Mouse (Mus musculus) heart, postnatal 0 days (tissue): ENCODE measurements at regions not wholly inside any gene's neighbourhood (a gene's known extent, or its start where the extent isn't known, plus 50 kb on each side); places are given as distances from the start of the nearest gene placed in this dataset.
A peak's percentile ranks its signal among the peaks of the same experiment; 100 is the strongest.

ENCODE experiments used
- ATAC-seq: fragments of 200-750 bp; cut with Nextera tagmentation; 2 replicates; pipeline ENCODE4 v1.8.0; 2017; ENCODE audit warnings: low read depth, moderate number of reproducible peaks, moderate library complexity; ENCODE audit not compliant: insufficient read depth
- DNase-seq: peaks from one replicate; pipeline ENCODE4 v3.0.0-alpha.2; 2016; ENCODE audit warnings: low spot score
- H3K27ac ChIP-seq: fragments of 300-500 bp; sonication (generic); 2 replicates; pipeline ENCODE4 v1.5.1; 2014; ENCODE audit warnings: low read depth, mild to moderate bottlenecking
- H3K27me3 ChIP-seq: fragments of 300-500 bp; sonication (generic); 2 replicates; pipeline ENCODE4 v1.6.1; 2014; ENCODE audit warnings: low read length, mixed read lengths; ENCODE audit not compliant: control insufficient read depth, insufficient read depth
- H3K36me3 ChIP-seq: fragments of 300-500 bp; sonication (generic); replicated peaks from 2 replicates; pipeline ENCODE4 v1.6.1; 2014; ENCODE audit warnings: low read length, mixed read lengths; ENCODE audit not compliant: control insufficient read depth, insufficient read depth
- H3K4me1 ChIP-seq: fragments of 300-500 bp; sonication (generic); 2 replicates; pipeline ENCODE4 v1.6.1; 2014; ENCODE audit warnings: antibody characterized with exemption; ENCODE audit not compliant: control insufficient read depth, insufficient read depth
- H3K4me2 ChIP-seq: fragments of 300-500 bp; sonication (generic); 2 replicates; pipeline ENCODE4 v1.6.1; 2014; ENCODE audit warnings: low read depth, mild to moderate bottlenecking, low read length, moderate library complexity
- H3K4me3 ChIP-seq: fragments of 300-500 bp; sonication (generic); 2 replicates; pipeline ENCODE4 v1.5.1; 2014; ENCODE audit warnings: low read depth, low read length
- H3K9ac ChIP-seq: fragments of 300-500 bp; sonication (generic); replicated peaks from 2 replicates; pipeline ENCODE4 v1.6.1; 2014; ENCODE audit warnings: low read depth, low read length, mixed read lengths
- H3K9me3 ChIP-seq: fragments of 300-500 bp; sonication (generic); replicated peaks from 2 replicates; pipeline ENCODE4 v1.6.1; 2016; ENCODE audit warnings: low read length; ENCODE audit not compliant: control insufficient read depth
- CTCF ChIP-seq: IDR thresholded peaks from 2 replicates; pipeline ENCODE4 v1.5.1; 2016; ENCODE audit warnings: antibody characterized with exemption, control low read depth, low read depth
- EP300 ChIP-seq: IDR thresholded peaks from 2 replicates; pipeline ENCODE4 v1.6.1; 2016; ENCODE audit warnings: antibody characterized with exemption, low read depth
- WGBS: fragments of 180-500 bp; shearing (Covaris S2); extraction: QIAGEN DNeasy Blood & Tissue Kit; methylation state at CpG from one replicate; pipeline ENCODE4 v1.1.7; 2014; 5-methylcytosine and 5-hydroxymethylcytosine counted together

GRCm38 (mm10) chr2:146745683-146746047 lies 110.0 kb upstream of the Kiz start:
- Histone ChIP-seq H3K9me3 (no peaks in the 10 kb centered on the region), H3K27me3 (no peaks in the 10 kb centered on the region), H3K4me2 (peak overlapping the region; percentile 58), H3K4me1 (no peaks in the 10 kb centered on the region; the same call in 1 of the 2 replicates), H3K4me3 (peak overlapping the region; percentile 33), H3K36me3 (no peaks in the 10 kb centered on the region), H3K9ac (no peak overlapping the region), H3K27ac (no peak overlapping the region)
- WGBS, result 33% methylated on average over 12 of the region's 12 CpGs
- ATAC-seq (no peak), DNase-seq (peak; percentile 7)
- TF ChIP-seq CTCF, result no peak
- no peak for TF ChIP-seq EP300

DNA sequence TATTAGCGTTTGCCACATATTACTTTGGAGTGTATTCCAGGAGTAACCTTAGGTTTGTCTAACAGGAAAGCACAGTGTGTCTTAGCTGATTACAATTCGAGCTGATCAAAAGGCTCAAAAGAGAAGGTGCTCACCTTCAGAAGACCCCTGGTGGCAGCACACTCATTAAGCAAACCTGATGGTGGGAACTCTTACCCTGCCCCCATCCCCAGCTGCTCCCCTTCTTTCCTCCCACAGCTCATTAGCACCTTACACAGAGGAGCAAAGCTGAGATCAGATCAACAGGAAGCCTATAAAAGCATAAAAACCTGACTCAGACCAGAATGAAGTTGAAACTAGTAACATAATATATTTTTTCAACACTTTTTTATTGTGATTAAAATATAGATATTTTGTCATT lies 101.7 kb upstream of the Kiz start:
- H3K27me3 ChIP-seq, result no peaks in the 10 kb centered on the region
- no peaks in the 10 kb centered on the region for H3K36me3 ChIP-seq
- no peak overlapping the region for H3K27ac ChIP-seq
- H3K4me3 ChIP-seq, result no peak overlapping the region
- no peak for TF ChIP-seq CTCF
- TF ChIP-seq EP300, result no peak
- H3K9me3 ChIP-seq, result no peaks in the 10 kb centered on the region
- H3K4me1 ChIP-seq, result no peaks in the 10 kb centered on the region
- DNase-seq (no peak), ATAC-seq (no peak)
- H3K9ac ChIP-seq, result no peak overlapping the region
- WGBS, result 28% methylated on average over 2 of the region's 2 CpGs
- no peak overlapping the region for H3K4me2 ChIP-seq

- Histone ChIP-seq H3K9me3 (no peaks in the 10 kb centered on the region), H3K27me3 (no peaks in the 10 kb centered on the region), H3K9ac (no peak overlapping the region), H3K4me1 (no peaks in the 10 kb centered on the region), H3K4me2 (no peak overlapping the region), H3K36me3 (no peaks in the 10 kb centered on the region), H3K27ac (no peak overlapping the region), H3K4me3 (no peak overlapping the region)
- no peak for TF ChIP-seq EP300
- no peak for TF ChIP-seq CTCF
- ATAC-seq, result no peak
- no peak for DNase-seq
- WGBS, result 59% methylated on average over 18 of the region's 18 CpGs
Observed at GRCm38 (mm10) chr2:146763522-146764144, 92.0 kb upstream of the Kiz start.

DNA sequence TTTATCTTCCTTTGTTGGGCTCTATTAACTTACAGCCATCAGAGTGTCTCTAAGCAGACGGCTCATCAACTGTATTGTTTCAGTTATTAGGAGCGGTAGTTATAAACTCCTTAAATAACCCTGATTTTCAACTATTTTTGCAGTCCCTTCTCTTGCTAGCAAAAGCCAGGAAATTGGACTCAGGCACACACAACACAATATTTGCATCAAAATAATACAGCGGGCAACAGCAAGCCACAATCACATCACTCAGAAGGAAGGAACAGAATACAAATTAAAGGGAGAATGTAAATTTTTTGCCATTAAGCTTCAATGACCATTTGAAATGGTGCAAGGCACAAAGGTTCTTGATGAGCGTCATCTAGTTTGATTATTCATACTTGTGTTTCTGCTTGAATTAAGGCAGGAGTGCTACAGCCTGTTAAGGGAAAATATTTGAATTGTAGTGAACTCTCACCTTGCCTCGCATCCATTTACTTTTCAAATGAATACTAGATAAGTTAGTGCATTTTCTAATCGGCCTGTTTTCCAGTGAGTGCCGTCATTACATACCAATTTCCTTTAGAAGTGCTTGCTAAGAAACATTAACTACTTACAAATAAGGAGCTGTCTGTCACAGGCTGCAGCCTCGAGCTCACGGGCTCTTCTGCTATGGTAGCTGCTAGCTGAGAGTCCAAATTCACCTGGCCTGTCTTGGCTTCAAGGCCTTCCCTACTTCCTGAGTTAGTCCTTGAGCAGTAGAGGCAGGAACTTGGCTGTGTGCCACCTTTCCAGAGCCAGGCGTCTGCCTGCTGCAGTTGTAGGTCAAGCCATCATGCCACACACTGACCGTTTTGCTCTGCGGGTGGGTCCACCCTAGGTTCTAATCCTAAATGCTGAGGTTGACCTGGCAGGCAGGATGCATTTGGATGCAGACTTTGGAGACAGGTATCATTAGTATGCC lies 91.1 kb upstream of the Kiz start:
- H3K4me2 ChIP-seq, result no peak overlapping the region
- no peaks in the 10 kb centered on the region for H3K4me1 ChIP-seq
- WGBS, result 63% methylated on average over 12 of the region's 12 CpGs
- ATAC-seq, result no peak
- H3K27me3 ChIP-seq, result no peaks in the 10 kb centered on the region
- H3K9ac ChIP-seq, result no peak overlapping the region
- no peak for TF ChIP-seq CTCF
- no peaks in the 10 kb centered on the region for H3K9me3 ChIP-seq
- no peak for DNase-seq
- no peak overlapping the region for H3K4me3 ChIP-seq
- no peaks in the 10 kb centered on the region for H3K36me3 ChIP-seq
- no peak overlapping the region for H3K27ac ChIP-seq

GRCm38 (mm10) chr2:146774876-146775275 lies 80.8 kb upstream of the Kiz start:
- Histone ChIP-seq H3K4me3 (no peak overlapping the region), H3K9ac (no peak overlapping the region), H3K4me2 (no peak overlapping the region), H3K4me1 (no peaks in the 10 kb centered on the region), H3K36me3 (no peaks in the 10 kb centered on the region), H3K27me3 (no peaks in the 10 kb centered on the region), H3K9me3 (no peaks in the 10 kb centered on the region), H3K27ac (no peak overlapping the region)
- ATAC-seq, result no peak
- no peak for DNase-seq
- WGBS, result 26% methylated on average over 2 of the region's 2 CpGs
- no peak for TF ChIP-seq EP300
- TF ChIP-seq CTCF, result no peak
